ENCODE assay signal across 13 mouse cellular contexts in genomic region chr10:13082459-13082858, GRCm38 (mm10). TPM values are rescaled to one million over a fixed set of nuclear protein-coding genes. Genes with fewer than 3 reads are reported as not detected.
DNase-seq lines count a peak whose midpoint lies in the region; ATAC-seq and TF ChIP-seq lines count a peak whose summit lies in the region.
"Had no signal": no experiment of that assay in that cellular context is flagged by ENCODE, and none has a peak within 500 bp of the region (broad histone marks: within the 10 kb centered on the region; RNA-seq: fewer than 3 reads in every experiment).

No protein-coding gene starts in this region.

- H3K27ac ChIP-seq in hindbrain, embryonic 16.5 days (ENCODE audit: low read depth, low read length), result no peak overlapping the region
- H3K27ac ChIP-seq in hindbrain, embryonic 12.5 days, result no peak overlapping the region
- no peak overlapping the region for H3K27ac ChIP-seq in heart, embryonic 10.5 days
- H3K27ac ChIP-seq: heart, embryonic 13.5 days had no signal

- no peak overlapping the region for H3K4me3 ChIP-seq in hindbrain, embryonic 16.5 days (ENCODE audit: low read length)
- H3K4me3 ChIP-seq in hindbrain, embryonic 12.5 days, result no peak overlapping the region
- no peak overlapping the region for H3K4me3 ChIP-seq in C2C12 (ENCODE audit: insufficient read depth, poor library complexity, severe bottlenecking)
- H3K4me3 ChIP-seq in heart, embryonic 10.5 days, result no peak overlapping the region
- H3K4me3 ChIP-seq: heart, embryonic 13.5 days had no signal

- no peaks in the 10 kb centered on the region for H3K79me2 ChIP-seq in C2C12 (ENCODE audit: control insufficient read depth, insufficient read depth)

- peak; percentile 89 for ATAC-seq in hindbrain, embryonic 16.5 days
- no peak for ATAC-seq in hindbrain, embryonic 12.5 days (ENCODE audit: low FRiP score)
- ATAC-seq: inflammation-experienced regulatory T-cells, adult 6 months had no signal

- H3K9me3 ChIP-seq in hindbrain, embryonic 16.5 days (ENCODE audit: control insufficient read depth, low read length), result no peaks in the 10 kb centered on the region
- H3K9me3 ChIP-seq in hindbrain, embryonic 12.5 days (replicated peaks), result no peaks in the 10 kb centered on the region
- H3K9me3 ChIP-seq in heart, embryonic 10.5 days, result no peaks in the 10 kb centered on the region
- H3K9me3 ChIP-seq: heart, embryonic 13.5 days had no signal

- no peaks in the 10 kb centered on the region for H3K79me3 ChIP-seq in C2C12 (ENCODE audit: low read depth)

- no peak overlapping the region for H3ac ChIP-seq in C2C12 (ENCODE audit: control insufficient read depth, insufficient read length, low read depth)

- WGBS in hindbrain, embryonic 16.5 days, result 42% methylated on average over 12 of the region's 12 CpGs
- WGBS in hindbrain, embryonic 12.5 days, result 64% methylated on average over 12 of the region's 12 CpGs
- WGBS in heart, embryonic 10.5 days, result 85% methylated on average over 12 of the region's 12 CpGs

- no peak overlapping the region for H3K4me2 ChIP-seq in hindbrain, embryonic 16.5 days (ENCODE audit: low read length)
- H3K4me2 ChIP-seq in hindbrain, embryonic 12.5 days (replicated peaks), result no peak overlapping the region
- H3K4me2 ChIP-seq: heart, embryonic 13.5 days had no signal

- no peak overlapping the region for H3K9ac ChIP-seq in hindbrain, embryonic 16.5 days (ENCODE audit: low read depth, low read length)
- H3K9ac ChIP-seq in hindbrain, embryonic 12.5 days, result no peak overlapping the region
- H3K9ac ChIP-seq: heart, embryonic 13.5 days had no signal

- DNase-seq in cerebellum, adult 11 months, result peak; percentile 53
- peak; percentile 19 to 40 for DNase-seq in layer of hippocampus, postnatal 36 days
- no peak for DNase-seq in B cell, adult 2 months
- no peak for DNase-seq in heart, embryonic 10.5 days (ENCODE audit: low spot score)
- DNase-seq: embryo, embryonic 11 days; kidney, postnatal 36 days; right cerebral cortex, postnatal 14 days; thymus, postnatal 4 days had no signal

- no peaks in the 10 kb centered on the region; the same call in 1 of the 2 replicates for H3K27me3 ChIP-seq in hindbrain, embryonic 16.5 days (replicated peaks; ENCODE audit: control insufficient read depth, insufficient read depth, low read length)
- no peaks in the 10 kb centered on the region for H3K27me3 ChIP-seq in hindbrain, embryonic 12.5 days
- H3K27me3 ChIP-seq in C2C12 (ENCODE audit: control insufficient read depth, insufficient read depth, insufficient read length), result no peaks in the 10 kb centered on the region
- no peaks in the 10 kb centered on the region for H3K27me3 ChIP-seq in heart, embryonic 10.5 days (ENCODE audit: insufficient read depth, poor library complexity, severe bottlenecking)
- H3K27me3 ChIP-seq: heart, embryonic 13.5 days had no signal

- H3K36me3 ChIP-seq in hindbrain, embryonic 16.5 days (ENCODE audit: control insufficient read depth, insufficient read depth, low read length), result no peaks in the 10 kb centered on the region
- no peaks in the 10 kb centered on the region for H3K36me3 ChIP-seq in hindbrain, embryonic 12.5 days
- no peaks in the 10 kb centered on the region for H3K36me3 ChIP-seq in C2C12 (ENCODE audit: control insufficient read depth, insufficient read depth)
- no peaks in the 10 kb centered on the region for H3K36me3 ChIP-seq in heart, embryonic 10.5 days
- H3K36me3 ChIP-seq: heart, embryonic 13.5 days had no signal

- no peak for TF ChIP-seq CTCF in C2C12 (IDR thresholded peaks at IDR 0.05; ENCODE audit: control insufficient read depth, insufficient read depth, insufficient read length)

- H3K4me1 ChIP-seq in hindbrain, embryonic 16.5 days (ENCODE audit: control insufficient read depth, insufficient read depth, low read depth, low read length), result no peaks in the 10 kb centered on the region
- H3K4me1 ChIP-seq in hindbrain, embryonic 12.5 days, result peaks cover 4% of the 10 kb centered on the region
- peaks cover 10% of the 10 kb centered on the region; the same call in 1 of the 2 replicates for H3K4me1 ChIP-seq in heart, embryonic 10.5 days

TF ChIP-seq in C2C12, 6 proteins besides CTCF, POLR2A, EP300 and RAD21:
- TF ChIP-seq MAX (IDR thresholded peaks at IDR 0.05) (no peak), MYOD1 (IDR thresholded peaks at IDR 0.05; ENCODE audit: control insufficient read depth, insufficient read length, low read depth) (peak; percentile 35)

RNA-seq across cellular contexts. Expression of gene Plagl1, which starts 22.2 kb away (rescaled TPM):
- 25.4 and 34.5 TPM in 2 replicates for polyA plus RNA-seq in hindbrain, embryonic 16.5 days (2015; fragmentation: Nextera tagmentation; extraction: Ambion mirVana)
- polyA plus RNA-seq in hindbrain, embryonic 12.5 days (2016; fragmentation: Nextera tagmentation; extraction: Ambion mirVana), result 60.3 and 80.0 TPM in 2 replicates
- polyA plus RNA-seq in C2C12 (2012; fragmentation: generic; extraction: Trizol), result 1.0 TPM
- total RNA-seq in layer of hippocampus, postnatal 36 days (2021), result 10 to 100 TPM; 23.7 to 26.6 TPM
- 206 and 245 TPM in 2 replicates for polyA plus RNA-seq in heart, embryonic 10.5 days (2016; fragmentation: Nextera tagmentation; extraction: Ambion mirVana)

Comparison
In these comparisons a context has a peak if more than half of its experiments do, and no peak if none do; other contexts are left out.
1. DNase-seq: peak in cerebellum, adult 11 months (single experiment) and layer of hippocampus, postnatal 36 days (2 of 2); none in B cell, adult 2 months (0 of 2) and heart, embryonic 10.5 days (single experiment).
2. RNA of gene Plagl1, which starts 22.2 kb away (polyA plus RNA-seq): 206 to 245 TPM in heart, embryonic 10.5 days, 60.3 to 80.0 TPM in hindbrain, embryonic 12.5 days and 25.4 to 34.5 TPM in hindbrain, embryonic 16.5 days; 1.0 TPM in C2C12 (single experiment); every median in the first group is over 10 times any median in the second.